Mouse (Mus musculus): Measurements from ENCODE around the gene Pknox1.

GRCm38 (mm10) chr17:31655366-31655765 lies 90.8 kb downstream of the Pknox1 start:
- TF ChIP-seq CTCF (IDR thresholded peaks at IDR 0.05; ENCODE audit: low read depth) (no peak), EP300 (optimal IDR thresholded peaks at IDR 0.05) (no peak)

Measured in stomach, postnatal 0 days (tissue).